ENCODE assay signal across 12 mouse cellular contexts in genomic region chr19:45937530-45937929, GRCm38 (mm10).
DNase-seq lines count a peak whose midpoint lies in the region; ATAC-seq and TF ChIP-seq lines count a peak whose summit lies in the region.
"Had no signal": no experiment of that assay in that cellular context is flagged by ENCODE, and none has a peak within 500 bp of the region (broad histone marks: within the 10 kb centered on the region; RNA-seq: fewer than 3 reads in every experiment).

No protein-coding gene starts in this region.

- no peak overlapping the region for H3K4me2 ChIP-seq in embryonic facial prominence, embryonic 12.5 days (replicated peaks)
- no peak overlapping the region for H3K4me2 ChIP-seq in neural tube, embryonic 14.5 days (ENCODE audit: low read depth, low read length)
- H3K4me2 ChIP-seq: embryonic facial prominence, embryonic 13.5 days; stomach, embryonic 15.5 days had no signal

- H3K27ac ChIP-seq in layer of hippocampus, adult 2 months: peak overlapping the region; percentile 51
- H3K27ac ChIP-seq in embryonic facial prominence, embryonic 12.5 days: 0 out of 2 replicates have a peak overlapping the region, but pooled peaks have one; percentile 41
- H3K27ac ChIP-seq in neural tube, embryonic 14.5 days (ENCODE audit: low read depth, low read length): peak overlapping the region; percentile 7
- H3K27ac ChIP-seq: embryonic facial prominence, embryonic 13.5 days; kidney, postnatal 0 days; stomach, embryonic 15.5 days had no signal

- H3K27me3 ChIP-seq in embryonic facial prominence, embryonic 12.5 days: no peaks in the 10 kb centered on the region
- no peaks in the 10 kb centered on the region for H3K27me3 ChIP-seq in neural tube, embryonic 14.5 days (ENCODE audit: control insufficient read depth, insufficient read depth, low read length)
- H3K27me3 ChIP-seq: embryonic facial prominence, embryonic 13.5 days; stomach, embryonic 15.5 days had no signal

- 0 out of 2 replicates have a peak, but pooled peaks cover 4% of the 10 kb centered on the region for H3K4me1 ChIP-seq in embryonic facial prominence, embryonic 12.5 days
- peaks cover 3% of the 10 kb centered on the region; the same call in 1 of the 2 replicates for H3K4me1 ChIP-seq in neural tube, embryonic 14.5 days (ENCODE audit: control insufficient read depth, insufficient read depth, low read length)
- H3K4me1 ChIP-seq: stomach, embryonic 15.5 days had no signal

- 24% methylated on average over 9 of the region's 9 CpGs for WGBS in embryonic facial prominence, embryonic 12.5 days
- 5% methylated on average over 9 of the region's 9 CpGs for WGBS in neural tube, embryonic 14.5 days

- no peak for TF ChIP-seq CTCF in layer of hippocampus, adult 2 months (conservative IDR thresholded peaks at IDR 0.05)

- peaks cover 19% of the 10 kb centered on the region; the same call in 1 of the 2 replicates for H3K36me3 ChIP-seq in embryonic facial prominence, embryonic 12.5 days
- H3K36me3 ChIP-seq in neural tube, embryonic 14.5 days (ENCODE audit: control insufficient read depth, insufficient read depth, low read length): 0 out of 2 replicates have a peak, but pooled peaks cover 8% of the 10 kb centered on the region
- H3K36me3 ChIP-seq: stomach, embryonic 15.5 days had no signal

- H3K9me3 ChIP-seq in embryonic facial prominence, embryonic 12.5 days: no peaks in the 10 kb centered on the region
- no peaks in the 10 kb centered on the region for H3K9me3 ChIP-seq in neural tube, embryonic 14.5 days (ENCODE audit: control insufficient read depth, low read length)
- H3K9me3 ChIP-seq: embryonic facial prominence, embryonic 13.5 days; stomach, embryonic 15.5 days had no signal

- no peak overlapping the region for H3K9ac ChIP-seq in embryonic facial prominence, embryonic 12.5 days
- no peak overlapping the region for H3K9ac ChIP-seq in neural tube, embryonic 14.5 days (replicated peaks; ENCODE audit: low read depth, low read length)
- H3K9ac ChIP-seq: embryonic facial prominence, embryonic 13.5 days; stomach, embryonic 15.5 days had no signal

- DNase-seq in layer of hippocampus, adult 2 months (ENCODE audit: low spot score in 2 of 2): peak in 1 of 2 experiments; percentile 35
- DNase-seq in layer of hippocampus, postnatal 25 days (ENCODE audit: extremely low spot score in 1 of 2, low spot score in 1 of 2): no peak
- peak; percentile 44 for DNase-seq in layer of hippocampus, adult 9-11 months
- DNase-seq in ovary, postnatal 14 days (ENCODE audit: low spot score): no peak
- DNase-seq in gastrocnemius, postnatal 4 days (ENCODE audit: low spot score in 2 of 2): no peak
- DNase-seq in adipocyte (ENCODE audit: low spot score): no peak
- DNase-seq: B cell, adult 2 months had no signal

- H3K4me3 ChIP-seq in layer of hippocampus, adult 2 months: no peak overlapping the region
- no peak overlapping the region for H3K4me3 ChIP-seq in embryonic facial prominence, embryonic 12.5 days
- H3K4me3 ChIP-seq in neural tube, embryonic 14.5 days (ENCODE audit: low read depth, low read length): no peak overlapping the region
- H3K4me3 ChIP-seq: embryonic facial prominence, embryonic 13.5 days; stomach, embryonic 15.5 days had no signal

- ATAC-seq in embryonic facial prominence, embryonic 12.5 days (ENCODE audit: insufficient number of reproducible peaks, insufficient read depth, low FRiP score, low TSS enrichment): no peak
- ATAC-seq in neural tube, embryonic 14.5 days (ENCODE audit: low read depth): no peak
